Mouse (Mus musculus): ENCODE results near the gene Slc7a11.

DNA sequence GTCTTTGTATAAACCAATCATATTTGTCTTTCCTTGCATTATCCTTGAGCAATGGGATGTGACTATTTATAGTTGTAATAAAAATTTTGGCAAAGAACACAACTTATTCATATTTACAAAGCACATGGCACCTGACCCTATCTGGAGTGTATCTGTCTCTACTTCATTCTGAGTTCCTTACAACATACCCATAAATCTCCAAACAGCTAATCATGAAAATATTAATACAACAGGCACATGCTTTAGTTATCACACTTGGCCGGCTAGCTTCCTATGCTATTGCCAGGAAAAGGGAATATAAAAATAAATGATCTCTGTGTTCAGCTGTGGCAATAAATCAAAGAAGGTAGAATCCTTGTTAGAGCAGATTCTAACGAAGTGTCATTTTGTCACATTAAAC lies 257.5 kb downstream of the Slc7a11 start:
- TF ChIP-seq CTCF (IDR thresholded peaks at IDR 0.05) (no peak), EP300 (IDR thresholded peaks at IDR 0.05) (peak; percentile 87)
